Mouse (Mus musculus): ENCODE measurements at regions not wholly inside any gene's neighbourhood (a gene's known extent, or its start where the extent isn't known, plus 50 kb on each side); places are given as distances from the start of the nearest gene placed in this dataset.

DNA sequence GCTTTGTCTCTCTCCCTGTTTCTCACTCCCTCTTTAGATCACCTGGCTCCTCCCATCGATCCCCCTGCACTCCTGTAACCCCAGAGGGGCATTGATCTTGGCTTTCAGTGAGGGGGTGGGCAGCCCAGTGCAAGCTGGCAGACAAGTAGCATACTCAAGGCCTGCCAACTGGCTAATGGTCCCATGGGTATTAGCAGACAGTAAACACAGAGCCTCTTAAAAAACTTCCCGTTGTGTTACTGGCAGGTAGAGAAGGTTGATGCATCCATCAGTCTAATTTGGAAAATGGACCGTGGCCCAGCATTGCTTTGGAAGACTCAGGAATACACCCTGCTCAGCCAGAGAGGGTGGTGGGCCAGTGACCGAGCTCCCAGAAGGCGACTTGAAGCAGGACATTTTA lies 145.0 kb downstream of the 9530068E07Rik start:
- no peak for DNase-seq (ENCODE audit: extremely low read depth, low read depth)

DNA sequence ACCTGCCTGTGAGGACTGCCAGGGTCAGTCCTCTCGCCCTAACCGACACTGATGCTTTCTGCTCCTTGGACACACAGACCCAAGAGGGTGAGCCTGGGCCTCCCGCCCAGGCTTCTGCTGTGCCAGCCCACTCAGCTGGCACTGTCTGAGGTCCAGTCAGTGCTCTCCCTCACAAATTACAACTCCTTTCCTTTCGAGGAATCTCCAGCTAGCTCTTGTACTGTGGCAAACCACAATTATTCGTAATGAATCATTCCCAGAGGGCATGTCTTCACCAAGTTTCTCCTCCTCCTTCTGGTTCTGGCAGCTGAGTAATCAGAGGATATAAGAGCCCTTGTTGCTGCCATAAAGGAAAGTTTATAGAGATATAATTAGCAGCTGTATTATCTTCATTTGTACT lies 155.2 kb downstream of the 9530068E07Rik start:
- no peak for DNase-seq (ENCODE audit: extremely low read depth, low read depth)

DNA sequence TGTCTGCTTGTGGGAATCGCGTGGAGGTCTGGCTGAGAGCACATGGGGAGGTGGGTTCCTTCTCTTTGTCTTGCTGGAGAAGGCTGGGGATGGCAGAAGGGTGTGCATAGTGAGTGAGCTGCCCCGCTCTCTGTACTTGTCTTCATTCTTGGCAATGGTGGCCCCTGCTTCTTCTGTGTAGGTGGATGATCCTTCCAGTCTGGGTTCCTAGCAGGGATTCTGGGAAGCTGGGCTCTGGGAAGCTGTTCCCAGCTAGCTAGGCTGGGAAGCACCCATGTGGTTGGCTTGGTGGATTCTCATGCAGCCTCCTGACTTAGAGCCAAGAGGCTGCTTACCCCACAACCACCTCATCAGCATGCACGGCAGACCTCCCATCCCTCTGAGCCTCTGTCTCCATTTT lies 156.6 kb downstream of the 9530068E07Rik start:
- DNase-seq (ENCODE audit: extremely low read depth, low read depth) = no peak

DNA sequence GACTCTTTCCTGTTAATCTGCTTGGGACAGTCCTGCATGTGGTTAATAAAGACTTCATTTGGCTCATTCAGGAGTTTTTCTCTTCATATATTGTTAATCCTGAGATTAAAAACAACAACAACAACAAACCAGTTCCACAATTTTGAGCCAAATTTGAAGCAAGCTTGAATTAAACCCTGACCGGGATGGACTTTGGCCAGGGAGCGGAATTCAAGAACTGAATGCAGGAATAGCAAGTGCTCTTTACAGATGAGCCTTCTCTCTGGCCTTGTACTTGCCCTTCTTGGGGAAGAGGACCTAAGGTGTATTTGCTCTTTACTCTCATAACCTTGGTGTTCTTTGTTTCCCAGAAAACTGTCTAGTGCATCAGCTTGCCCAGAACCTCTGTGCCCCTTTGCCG lies 161.6 kb downstream of the 9530068E07Rik start:
- no peak for DNase-seq (ENCODE audit: extremely low read depth, low read depth)

DNA sequence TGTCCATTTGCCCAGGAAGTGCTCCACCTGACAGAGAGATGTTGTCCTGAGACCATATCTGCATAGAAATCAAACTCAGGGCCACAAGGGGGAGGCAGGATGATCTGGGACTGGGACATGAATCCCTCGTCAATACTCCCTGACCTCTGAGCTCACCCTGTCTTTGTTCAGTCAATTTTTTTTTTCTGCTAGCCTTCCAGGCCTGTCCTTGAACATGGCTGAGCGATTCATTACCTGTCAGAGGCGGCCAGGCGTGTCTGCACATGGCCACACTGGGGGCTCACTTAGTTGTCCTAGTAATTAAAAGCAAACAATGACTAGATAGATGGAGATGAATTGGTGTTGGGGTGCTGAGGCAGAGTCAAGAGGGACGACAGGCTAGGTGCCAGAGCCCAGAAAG lies 162.6 kb downstream of the 9530068E07Rik start:
- no peak for DNase-seq (ENCODE audit: extremely low read depth, low read depth)

DNA sequence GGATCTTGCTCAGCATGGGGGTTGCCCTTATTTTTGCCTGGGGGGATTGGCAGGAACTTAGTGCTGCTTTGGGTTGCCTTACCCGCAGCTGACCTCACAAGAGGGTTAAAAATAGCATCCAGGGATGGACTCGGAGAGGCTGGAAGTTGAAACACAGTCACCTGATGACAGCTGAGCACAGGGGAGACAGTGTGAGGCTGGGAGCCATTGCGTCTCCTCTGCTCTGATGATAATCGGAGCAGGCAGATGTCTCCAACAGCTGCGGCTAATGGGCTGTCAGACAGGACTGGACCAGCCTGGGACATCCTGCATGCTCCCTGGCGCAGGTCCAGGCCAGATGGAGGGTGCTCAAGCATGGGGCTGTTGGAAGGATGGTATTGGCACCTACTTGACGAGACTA lies 165.1 kb downstream of the 9530068E07Rik start:
- no peak for DNase-seq (ENCODE audit: extremely low read depth, low read depth)

DNA sequence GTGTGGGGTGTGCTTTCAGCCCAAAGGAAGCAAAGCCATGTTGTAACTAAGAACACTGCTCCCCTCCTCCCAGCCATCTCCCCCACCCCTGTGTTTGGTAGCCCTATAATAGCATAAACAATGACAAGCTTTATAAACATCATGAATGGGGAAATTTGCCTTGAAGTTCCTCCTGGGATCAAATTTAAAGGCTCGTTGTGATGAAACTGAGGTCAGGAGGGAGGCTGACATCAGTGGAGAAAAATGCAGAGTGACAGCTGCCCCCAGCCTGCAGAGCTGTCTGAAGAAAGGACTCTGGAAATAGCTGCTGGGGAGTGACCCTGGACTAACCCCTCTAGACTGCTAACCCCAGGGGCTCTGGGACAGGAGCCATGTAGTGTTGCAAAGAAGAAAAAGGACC lies 169.2 kb downstream of the 9530068E07Rik start:
- no peak for DNase-seq (ENCODE audit: extremely low read depth, low read depth)

DNA sequence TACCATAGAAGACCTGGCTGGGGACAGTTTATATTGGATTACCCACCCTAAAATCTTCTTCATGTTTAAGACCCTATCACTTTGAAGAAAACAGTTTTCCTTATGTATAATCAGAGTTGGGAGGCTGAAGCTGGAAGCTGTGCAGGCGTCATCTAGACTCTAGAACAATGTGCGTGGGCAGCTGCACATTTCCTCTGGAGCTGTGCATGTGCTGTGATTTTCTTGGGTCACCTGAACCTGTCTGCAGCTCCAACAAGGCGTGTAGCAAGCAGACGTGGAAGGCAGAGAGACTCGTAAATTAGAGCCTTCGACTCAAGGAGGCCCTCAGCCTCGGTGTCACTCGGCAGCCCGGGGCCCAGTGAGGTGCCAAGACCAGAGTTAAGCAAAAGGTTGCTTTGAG lies 169.8 kb downstream of the 9530068E07Rik start:
- DNase-seq (ENCODE audit: extremely low read depth, low read depth) = no peak

DNA sequence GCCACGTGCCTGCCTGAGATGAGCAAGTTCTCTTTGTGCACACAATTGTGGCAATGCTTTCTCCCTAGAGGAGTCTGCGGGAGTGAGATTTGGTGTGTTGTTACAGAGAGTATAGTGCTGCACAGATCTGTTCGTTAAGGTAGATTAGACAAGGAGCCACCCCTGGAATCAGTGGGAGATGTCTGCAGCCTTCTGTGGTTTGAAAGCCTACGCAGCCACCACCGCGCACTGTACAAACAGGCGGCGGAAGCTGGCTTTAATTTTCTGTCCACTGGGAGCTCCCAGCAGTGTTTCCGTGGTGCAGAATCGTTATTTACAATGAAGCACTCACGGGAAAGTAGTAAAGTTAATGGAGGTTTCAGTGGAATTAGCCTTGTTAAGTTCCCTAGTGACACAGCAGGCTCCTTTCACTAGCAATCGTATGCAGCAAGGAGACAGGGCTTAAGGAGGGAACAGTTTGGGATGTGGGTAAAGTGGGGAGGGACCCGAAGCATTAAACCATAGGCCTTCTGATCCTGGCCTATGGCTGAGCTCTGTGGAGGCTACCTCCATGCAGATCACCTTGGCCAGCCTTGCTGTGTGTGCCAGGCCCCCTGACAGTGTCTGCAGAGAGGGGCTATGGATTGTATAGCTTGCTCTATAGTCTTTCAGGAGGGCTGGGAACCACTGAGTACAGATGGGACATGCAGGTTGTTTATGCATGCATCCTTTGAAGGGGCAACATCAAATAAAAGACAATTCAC lies 171.9 kb downstream of the 9530068E07Rik start:
- DNase-seq (ENCODE audit: extremely low read depth, low read depth) = no peak

DNA sequence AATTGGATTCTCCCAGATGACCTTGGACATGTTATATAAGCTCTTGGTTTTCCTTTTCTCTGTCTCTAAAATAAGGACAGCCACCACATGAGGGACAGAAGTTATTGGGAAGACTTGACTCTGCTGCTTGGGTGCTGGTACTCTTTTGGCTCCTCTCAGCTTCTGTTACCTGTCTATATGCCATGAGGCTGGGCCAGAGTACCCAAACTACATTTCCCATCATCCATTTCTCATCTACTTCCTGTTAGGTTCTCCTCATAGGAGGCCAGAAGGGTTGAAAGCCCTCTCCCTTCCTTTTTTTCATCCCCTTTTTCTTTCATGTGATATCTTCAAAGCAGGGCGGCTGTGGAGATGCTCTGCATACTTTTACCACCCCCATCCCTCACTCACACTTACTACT lies 172.6 kb downstream of the 9530068E07Rik start:
- no peak for DNase-seq (ENCODE audit: extremely low read depth, low read depth)

DNA sequence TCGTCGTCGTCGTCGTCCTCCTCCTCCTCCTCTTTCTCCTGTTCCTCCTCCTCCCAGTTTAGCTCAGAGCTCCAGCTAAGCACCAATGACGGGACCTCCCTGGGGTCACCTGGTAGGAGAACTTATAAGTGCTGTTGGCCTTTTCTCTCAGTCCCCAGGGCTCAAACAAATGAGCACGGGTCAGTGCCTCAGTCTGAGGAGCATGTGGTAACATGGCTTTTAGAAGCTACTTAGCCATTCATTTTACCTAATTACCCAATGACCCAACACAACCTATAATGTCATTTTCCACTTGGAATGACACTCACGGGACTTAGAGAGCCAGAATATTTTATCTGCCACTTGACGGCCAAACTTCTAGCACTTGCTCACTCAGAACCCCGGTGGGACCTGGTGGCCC lies 173.5 kb downstream of the 9530068E07Rik start:
- DNase-seq (ENCODE audit: extremely low read depth, low read depth) = no peak

DNA sequence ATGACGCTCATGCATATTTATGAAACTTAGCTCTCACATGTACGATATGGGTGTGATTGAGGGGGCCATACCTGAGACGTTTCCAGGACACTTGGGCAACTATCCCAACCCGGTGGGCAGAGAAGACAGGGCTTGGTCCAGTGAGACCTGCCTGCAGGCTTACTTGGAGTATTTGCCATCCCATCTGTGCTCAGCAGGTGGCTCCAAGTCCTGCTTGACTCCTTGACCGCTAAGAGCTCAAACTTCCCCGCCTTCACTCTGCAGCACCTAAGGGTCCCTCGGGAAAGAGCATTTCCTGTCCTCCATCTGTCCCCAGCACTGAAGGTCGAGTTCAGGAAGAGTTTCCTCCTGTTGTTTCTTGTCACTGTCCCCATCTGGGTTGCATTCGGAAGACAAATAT lies 182.2 kb downstream of the 9530068E07Rik start:
- no peak for DNase-seq (ENCODE audit: extremely low read depth, low read depth)

DNA sequence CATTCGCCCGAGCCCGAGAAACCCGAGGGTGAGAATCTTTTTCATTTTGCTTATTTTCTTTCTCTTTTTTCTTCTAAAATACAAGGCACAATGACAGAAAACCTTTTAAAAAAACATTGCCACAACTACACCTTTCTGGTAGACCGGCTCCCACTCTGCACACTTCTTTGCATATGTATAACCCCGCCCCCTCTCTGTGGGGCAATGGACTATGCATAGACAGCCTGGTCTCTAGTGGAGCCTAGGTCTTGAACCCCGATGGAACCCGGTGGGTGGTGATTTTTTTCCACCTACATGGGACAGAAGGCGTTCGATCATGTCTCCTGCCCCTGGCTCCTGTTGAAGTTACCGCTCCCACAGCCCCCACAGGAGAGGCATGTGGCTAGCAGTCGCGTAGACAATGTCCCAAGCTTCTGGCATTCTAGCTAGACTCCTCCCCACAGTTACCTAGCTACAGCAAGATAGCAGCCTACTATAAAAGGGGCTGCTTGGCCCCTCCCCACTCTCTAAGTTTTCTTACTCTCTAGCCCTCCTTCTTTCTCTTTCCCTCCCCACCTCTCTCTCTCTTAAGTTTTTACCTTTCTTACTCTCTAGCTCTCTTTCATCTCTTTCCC lies 183.6 kb downstream of the 9530068E07Rik start:
- DNase-seq (ENCODE audit: extremely low read depth, low read depth) = no peak

DNA sequence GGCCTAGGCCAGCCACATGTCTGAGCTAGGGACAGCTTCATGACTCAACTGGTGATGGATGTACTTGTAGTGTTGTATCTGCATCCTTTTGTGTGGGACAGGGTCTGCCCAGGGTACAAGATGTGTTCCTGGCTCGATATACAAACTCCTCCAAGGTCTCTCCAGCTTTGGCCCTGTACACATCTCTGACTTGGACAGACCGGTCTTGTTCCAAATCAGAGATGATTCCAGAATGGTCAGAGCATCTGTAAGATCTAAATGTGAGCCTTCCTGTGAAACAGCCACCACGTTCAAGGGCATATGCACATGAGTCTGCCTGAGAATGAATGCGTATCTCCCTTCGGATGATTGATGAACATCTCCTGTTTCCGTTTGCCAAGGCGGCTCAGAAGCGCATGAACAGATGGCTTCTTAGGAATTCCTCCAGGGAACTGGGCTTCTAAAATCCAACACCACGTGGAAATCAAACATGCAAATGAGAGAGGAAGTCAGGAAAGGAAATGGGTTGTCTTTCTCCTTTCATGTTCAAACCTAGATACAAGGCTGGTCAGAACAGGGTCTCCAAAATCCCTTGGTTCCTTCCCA lies 172.7 kb upstream of the Fstl4 start:
- DNase-seq (ENCODE audit: extremely low read depth, low read depth) = no peak

DNA sequence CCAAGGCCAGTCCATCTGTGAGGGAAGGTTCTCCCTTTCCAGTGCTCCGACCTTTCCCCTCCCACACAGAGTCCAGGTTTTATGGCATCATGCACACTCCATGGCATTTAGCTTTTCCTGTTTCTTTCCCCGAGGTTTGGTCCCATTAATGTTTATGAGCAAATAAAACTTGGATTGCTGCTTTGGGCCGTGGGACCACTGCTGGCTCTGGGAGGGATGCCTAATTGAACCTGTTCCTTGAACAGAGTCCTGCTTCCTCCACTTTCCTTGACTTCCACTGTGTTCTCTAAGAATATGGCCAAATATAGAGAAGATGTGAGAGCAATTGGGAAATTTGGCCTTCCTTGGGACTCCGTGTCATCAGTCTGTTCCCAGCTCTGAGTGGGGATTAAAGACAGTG lies 170.3 kb upstream of the Fstl4 start:
- DNase-seq (ENCODE audit: extremely low read depth, low read depth) = no peak

DNA sequence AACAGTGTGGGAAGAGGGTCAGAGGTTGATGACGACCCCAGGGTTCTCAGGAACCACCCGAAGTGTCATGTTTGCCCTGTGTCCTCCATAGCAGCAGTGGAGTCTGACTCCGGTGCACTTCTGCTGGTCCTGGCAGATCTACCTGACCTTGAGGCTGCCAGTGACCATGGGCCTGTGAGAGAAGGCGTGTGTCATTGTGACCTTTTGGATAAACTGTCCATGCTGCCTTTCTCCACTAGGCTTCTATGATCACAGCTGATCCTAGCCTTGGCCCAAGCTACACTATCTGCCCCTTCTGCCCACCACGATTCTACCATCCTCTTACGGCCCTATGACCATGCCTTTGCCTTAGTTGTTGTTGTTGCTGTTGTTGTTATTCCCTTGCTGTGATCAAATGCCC lies 163.2 kb upstream of the Fstl4 start:
- DNase-seq (ENCODE audit: extremely low read depth, low read depth) = no peak

DNA sequence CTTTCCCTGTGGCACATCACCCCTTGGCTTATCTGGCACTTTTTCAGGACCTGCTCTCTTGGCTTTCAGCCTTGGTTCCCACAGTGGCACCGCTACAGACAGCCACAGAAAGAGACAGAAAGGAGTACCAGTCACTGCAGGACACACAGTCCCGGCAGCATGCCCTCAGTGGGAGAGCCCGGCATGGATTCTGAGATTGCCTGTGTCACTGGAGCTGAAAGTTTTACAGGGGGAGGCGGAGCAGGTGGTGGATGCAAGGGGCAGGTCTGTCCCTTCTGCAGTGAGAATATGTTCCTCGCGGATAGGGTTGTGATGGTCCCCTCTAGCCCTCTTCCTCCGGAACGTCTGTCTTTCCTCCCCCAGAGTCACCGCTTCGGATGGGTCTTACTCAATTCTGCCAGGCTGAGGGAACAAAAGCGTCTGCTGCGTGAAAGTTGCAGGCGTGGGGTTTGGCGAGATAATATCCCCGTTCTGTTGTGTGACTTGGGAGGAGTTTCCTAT lies 162.3 kb upstream of the Fstl4 start:
- no peak for DNase-seq (ENCODE audit: extremely low read depth, low read depth)

DNA sequence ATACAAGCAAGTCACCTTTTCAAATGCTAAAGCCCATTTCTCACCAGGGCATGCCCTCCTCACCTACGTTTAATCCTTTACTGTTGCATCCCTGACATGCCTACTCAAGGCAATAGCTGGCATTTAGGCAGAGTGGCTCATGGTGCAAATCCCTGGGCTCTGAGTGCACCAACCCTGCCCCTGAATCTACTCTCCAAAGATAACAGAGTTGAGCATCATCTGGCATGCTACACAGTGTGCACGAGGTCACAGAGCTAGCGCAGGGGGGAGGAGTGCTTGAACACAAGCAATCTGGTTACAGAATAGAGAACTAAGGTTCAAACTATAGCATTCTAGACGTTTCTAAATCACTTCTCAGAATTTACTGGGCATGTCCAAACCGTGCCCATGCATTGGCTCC lies 161.6 kb upstream of the Fstl4 start:
- DNase-seq (ENCODE audit: extremely low read depth, low read depth) = no peak

DNA sequence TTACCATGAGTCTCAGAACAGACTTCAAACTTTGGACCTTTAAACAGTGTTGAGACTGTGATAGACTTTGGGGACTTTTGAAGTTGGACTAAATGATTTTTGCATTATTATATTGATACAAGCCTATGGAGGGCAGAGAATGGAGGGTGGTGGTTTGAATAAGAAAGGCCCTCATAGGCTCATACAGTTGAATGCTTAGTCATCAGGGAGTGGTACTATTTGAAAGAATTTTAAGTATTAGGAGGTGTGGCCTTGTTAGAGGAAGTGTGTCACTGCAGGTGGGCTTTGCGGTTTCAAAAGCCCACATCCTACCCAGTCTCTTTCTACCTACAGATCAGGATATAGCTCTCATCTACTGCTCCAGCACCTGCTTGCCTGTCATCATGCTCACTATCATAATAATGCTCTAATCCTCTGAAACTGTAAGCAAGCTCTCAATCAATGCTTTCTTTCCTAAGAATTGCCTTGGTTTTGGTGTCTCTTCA lies 153.7 kb upstream of the Fstl4 start:
- no peak for DNase-seq (ENCODE audit: extremely low read depth, low read depth)

DNA sequence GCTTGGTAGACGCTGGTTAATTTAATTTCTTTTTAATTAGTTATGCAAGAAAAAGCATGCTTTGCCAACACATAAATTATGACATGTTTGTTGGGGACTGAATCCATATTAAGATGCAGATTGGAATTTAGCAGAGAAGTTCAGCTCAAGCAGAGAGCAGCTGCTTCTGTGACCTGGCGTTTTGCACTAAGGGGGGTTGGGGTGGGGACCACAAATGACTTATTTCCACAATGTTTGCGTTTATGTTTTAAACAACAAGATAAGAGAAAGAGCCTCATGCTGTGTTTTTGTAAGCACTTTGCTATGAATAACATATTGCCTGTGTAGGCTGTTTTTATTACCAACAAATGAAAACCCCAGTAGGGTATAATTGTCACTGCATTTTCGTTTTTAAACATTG lies 148.8 kb upstream of the Fstl4 start:
- no peak for DNase-seq (ENCODE audit: extremely low read depth, low read depth)

DNA sequence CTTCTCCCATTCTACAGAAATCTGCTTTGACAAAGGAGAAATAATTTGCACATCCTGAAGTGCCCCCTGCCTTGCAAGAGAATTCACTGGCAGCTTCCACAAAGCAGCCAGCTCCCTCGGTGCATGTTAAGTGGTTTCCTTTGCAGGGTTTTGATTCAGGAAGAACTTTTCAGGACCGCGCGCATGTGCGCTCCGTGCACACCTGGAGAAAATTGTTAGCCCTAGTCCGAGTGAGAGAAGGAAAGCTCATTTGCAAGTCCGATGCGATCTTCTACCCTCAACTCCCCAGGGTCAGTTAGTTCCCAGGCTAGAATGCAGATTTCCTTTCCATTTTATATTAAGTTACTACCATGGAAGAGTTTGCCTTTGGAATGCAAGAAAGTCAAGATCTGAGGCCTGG lies 145.8 kb upstream of the Fstl4 start:
- DNase-seq (ENCODE audit: extremely low read depth, low read depth) = no peak

DNA sequence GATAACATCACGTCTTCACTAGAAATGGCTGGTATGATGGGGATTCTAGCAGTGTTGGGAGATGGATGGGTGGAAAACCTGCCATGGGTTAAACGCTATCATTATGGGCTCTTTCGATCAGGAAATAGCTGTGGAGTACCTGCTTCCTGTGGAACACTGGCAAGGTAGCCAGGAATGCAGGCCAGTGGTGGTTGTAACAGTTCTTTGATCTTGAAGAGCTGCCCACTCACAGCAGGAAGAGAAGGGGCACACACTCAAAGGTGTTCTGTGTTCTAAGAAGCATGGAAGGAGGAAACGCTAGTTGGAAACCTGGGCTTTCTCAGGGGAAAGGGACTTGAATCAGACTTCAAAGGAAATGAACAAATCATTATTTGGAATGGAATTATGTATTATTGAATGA lies 141.6 kb upstream of the Fstl4 start:
- no peak for DNase-seq (ENCODE audit: extremely low read depth, low read depth)

DNA sequence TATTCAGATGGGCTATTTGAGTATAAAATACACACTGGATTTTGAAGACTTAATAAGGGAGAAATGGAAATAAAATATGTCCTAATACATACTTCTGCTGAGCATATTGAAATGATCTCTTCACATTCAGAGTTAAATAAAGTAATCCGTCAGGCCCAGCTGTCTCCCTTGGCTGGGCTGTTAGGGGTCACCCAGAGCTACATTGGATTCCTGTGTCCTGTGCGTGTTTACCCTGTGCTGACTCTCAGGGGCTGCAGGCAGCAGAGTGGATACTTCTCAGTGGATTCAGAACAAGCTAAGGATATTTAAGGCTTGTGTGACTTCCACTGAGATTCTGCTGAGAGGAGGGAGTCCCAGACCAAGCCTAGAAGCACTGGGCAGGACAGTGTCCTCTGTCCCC lies 135.6 kb upstream of the Fstl4 start:
- no peak for DNase-seq (ENCODE audit: extremely low read depth, low read depth)
